Mouse (Mus musculus) CH12.LX (cell line): ENCODE measurements at regions not wholly inside any gene's neighbourhood (a gene's known extent, or its start where the extent isn't known, plus 50 kb on each side); places are given as distances from the start of the nearest gene placed in this dataset.

ENCODE experiments used
- DNase-seq: peaks from one replicate; pipeline ENCODE4 v3.0.0-alpha.2; 2013; ENCODE audit errors: extremely low read depth
- H3K27ac ChIP-seq: 2 replicates; pipeline ENCODE4 v1.5.1; 2012; ENCODE audit warnings: low read depth, mild to moderate bottlenecking, control low read depth, moderate library complexity; ENCODE audit not compliant: insufficient read depth
- H3K27me3 ChIP-seq: replicated peaks from 2 replicates; pipeline ENCODE3; 2012; ENCODE audit warnings: inconsistent platforms
- H3K36me3 ChIP-seq, 2 experiments: replicated peaks in 1 of 2; 2 replicates each; pipeline versions ENCODE3 to v1.6.1; 2012; ENCODE audit warnings: inconsistent platforms in 1 of 2, low read length in 1 of 2, mild to moderate bottlenecking in 1 of 2, mixed read lengths in 1 of 2, moderate library complexity in 1 of 2; ENCODE audit not compliant: control insufficient read depth in 1 of 2, insufficient read depth in 1 of 2
- H3K4me1 ChIP-seq, 2 experiments: 2 replicates each; pipeline ENCODE4 v1.6.1; 2012; ENCODE audit warnings: inconsistent platforms in 1 of 2, moderate library complexity in 1 of 2; ENCODE audit not compliant: insufficient read depth in 2 of 2, control insufficient read depth in 1 of 2
- H3K4me2 ChIP-seq: 2 replicates; pipeline ENCODE4 v1.6.1; 2012; ENCODE audit warnings: low read depth, mild to moderate bottlenecking, control low read depth; ENCODE audit not compliant: poor library complexity, insufficient read depth, severe bottlenecking
- H3K4me3 ChIP-seq, 3 experiments: fragments of 150-350 bp in 1 of 3; sonication (generic) in 1 of 3; replicated peaks in 1 of 3; 2 replicates each; pipeline versions ENCODE3 to v1.5.1; 2011 to 2012; ENCODE audit warnings: low read depth in 2 of 3, low read length in 2 of 3, mild to moderate bottlenecking in 2 of 3, moderate library complexity in 2 of 3, control low read depth in 1 of 3, improper control_type of control experiment in 1 of 3, inconsistent platforms in 1 of 3, mixed read lengths in 1 of 3; ENCODE audit not compliant: poor library complexity in 1 of 3
- H3K79me2 ChIP-seq: replicated peaks from 2 replicates; pipeline ENCODE4 v1.6.1; 2012; ENCODE audit warnings: mild to moderate bottlenecking, moderate library complexity; ENCODE audit not compliant: control insufficient read depth, poor library complexity, insufficient read depth, severe bottlenecking; ENCODE audit errors: extremely low read depth
- H3K9ac ChIP-seq: 2 replicates; pipeline ENCODE4 v1.6.1; 2012; ENCODE audit warnings: low read depth, mild to moderate bottlenecking, control low read depth, moderate library complexity; ENCODE audit not compliant: insufficient read depth
- H3K9me3 ChIP-seq: replicated peaks from 2 replicates; pipeline ENCODE3; 2012; ENCODE audit warnings: low read length, inconsistent platforms, mixed read lengths
- BHLHE40 ChIP-seq: IDR thresholded peaks from 2 replicates; pipeline ENCODE4 v1.6.1; 2011; ENCODE audit warnings: mild to moderate bottlenecking, low read depth, low read length, improper control_type of control experiment
- CHD1 ChIP-seq: IDR thresholded peaks from 2 replicates; pipeline ENCODE4 v1.6.1; 2012; ENCODE audit warnings: low read depth, low read length, improper control_type of control experiment, inconsistent platforms
- CTCF ChIP-seq, 2 experiments: IDR thresholded peaks in 1 of 2; conservative IDR thresholded peaks in 1 of 2; 2 replicates each; pipeline ENCODE4 v1.5.1; 2011 to 2012; ENCODE audit warnings: low read depth in 2 of 2, low read length in 2 of 2, improper control_type of control experiment in 1 of 2, inconsistent platforms in 1 of 2, mild to moderate bottlenecking in 1 of 2, moderate library complexity in 1 of 2
- ETS1 ChIP-seq: conservative IDR thresholded peaks from 2 replicates; pipeline ENCODE4 v1.6.1; 2012; ENCODE audit warnings: low read depth, mild to moderate bottlenecking, inconsistent platforms, low read length, improper control_type of control experiment, moderate library complexity
- GABPA ChIP-seq: IDR thresholded peaks from 2 replicates; pipeline ENCODE4 v1.6.1; 2012; ENCODE audit warnings: low read depth, low read length, improper control_type of control experiment, inconsistent platforms; ENCODE audit not compliant: insufficient replicate concordance
- KAT2A ChIP-seq: IDR thresholded peaks from 2 replicates; pipeline ENCODE4 v1.6.1; 2012; ENCODE audit warnings: low read length, improper control_type of control experiment, inconsistent platforms; ENCODE audit not compliant: insufficient replicate concordance
- NELFE ChIP-seq: IDR thresholded peaks from 2 replicates; pipeline ENCODE4 v1.6.1; 2011; ENCODE audit warnings: low read depth, low read length, improper control_type of control experiment
- NRF1 ChIP-seq: IDR thresholded peaks from 2 replicates; pipeline ENCODE4 v1.6.1; 2014; ENCODE audit warnings: low read depth, mild to moderate bottlenecking, inconsistent platforms, low read length, improper control_type of control experiment, moderate library complexity
- PAX5 ChIP-seq: IDR thresholded peaks from 2 replicates; pipeline ENCODE4 v1.6.1; 2012; ENCODE audit warnings: low read length, inconsistent platforms, mixed read lengths
- POLR2A ChIP-seq: IDR thresholded peaks from 2 replicates; pipeline ENCODE4 v1.6.1; 2011; ENCODE audit warnings: low read depth, mild to moderate bottlenecking, improper control_type of control experiment, low read length
- POLR2AphosphoS2 ChIP-seq: IDR thresholded peaks from 2 replicates; pipeline ENCODE4 v1.6.1; 2011; ENCODE audit warnings: low read depth, low read length, improper control_type of control experiment
- SIN3A ChIP-seq: IDR thresholded peaks from 2 replicates; pipeline ENCODE4 v1.6.1; 2012; ENCODE audit warnings: low read length, improper control_type of control experiment, inconsistent platforms
- UBTF ChIP-seq: IDR thresholded peaks from 2 replicates; pipeline ENCODE4 v1.6.1; 2012; ENCODE audit warnings: low read depth, mild to moderate bottlenecking, inconsistent platforms, low read length, improper control_type of control experiment, moderate library complexity
- USF1 ChIP-seq: IDR thresholded peaks from 2 replicates; pipeline ENCODE4 v1.6.1; 2014; ENCODE audit warnings: low read depth, mild to moderate bottlenecking, inconsistent platforms, low read length, improper control_type of control experiment
- USF2 ChIP-seq: conservative IDR thresholded peaks from 2 replicates; pipeline ENCODE4 v1.6.1; 2011; ENCODE audit warnings: low read depth, low read length, improper control_type of control experiment
- ZC3H11A ChIP-seq: IDR thresholded peaks from 2 replicates; pipeline ENCODE4 v1.6.1; 2012; ENCODE audit warnings: low read depth, mild to moderate bottlenecking, inconsistent platforms, low read length, improper control_type of control experiment
- dilution Hi-C: fragments of 300-500 bp; cut with MboI; formaldehyde crosslinking; loops from 2 replicates; pipeline ENCODE4 v1.14.3; 2020; ENCODE audit warnings: low sequenced_read_pairs; ENCODE audit not compliant: extremely low pct_unique_long_range_greater_than_20kb, extremely low pct_ligation_motif_present
- in situ Hi-C: fragments of 300-500 bp; cut with MboI; formaldehyde crosslinking; loops from 3 replicates; pipeline ENCODE4 v1.14.3; 2019; ENCODE audit warnings: low sequenced_read_pairs, low pct_ligation_motif_present, low pct_unique_long_range_greater_than_20kb, mixed read lengths

- H3K27ac ChIP-seq = no peak overlapping the region
- H3K79me2 ChIP-seq = no peaks in the 10 kb centered on the region
- no peak for DNase-seq
- TF ChIP-seq CTCF (conservative IDR thresholded peaks at IDR 0.05 in 1 of 2, IDR thresholded peaks at IDR 0.05 in 1 of 2; ENCODE audit: low read depth in 2 of 2, low read length in 2 of 2) = peak; percentile 39 to 56; a peak in 3 of 4 replicates
- no peak for TF ChIP-seq USF2
- in situ Hi-C loops (no loop called here), dilution Hi-C loops (no loop called here)
- no peak overlapping the region for H3K9ac ChIP-seq
- no peak overlapping the region for H3K4me3 ChIP-seq
- no peaks in the 10 kb centered on the region for H3K27me3 ChIP-seq
- H3K36me3 ChIP-seq = no peaks in the 10 kb centered on the region
- H3K4me1 ChIP-seq = no peaks in the 10 kb centered on the region
- no peak overlapping the region for H3K4me2 ChIP-seq
- H3K9me3 ChIP-seq = peaks cover 71% of the 10 kb centered on the region
Measured at GRCm38 (mm10) chr17:49282498-49282897, 145.7 kb upstream of the Mocs1 start.

- Histone ChIP-seq H3K4me2 (no peak overlapping the region), H3K4me3 (no peak overlapping the region), H3K79me2 (no peaks in the 10 kb centered on the region), H3K4me1 (no peaks in the 10 kb centered on the region), H3K36me3 (no peaks in the 10 kb centered on the region)
- DNase-seq = no peak
- in situ Hi-C loops = no loop called here
- no peak for TF ChIP-seq ETS1
- no peak for TF ChIP-seq UBTF
- TF ChIP-seq SIN3A = no peak
- TF ChIP-seq PAX5 = no peak
- TF ChIP-seq BHLHE40 = no peak
- no peak for TF ChIP-seq POLR2AphosphoS2
- TF ChIP-seq KAT2A = no peak
- no peak for TF ChIP-seq POLR2A
- TF ChIP-seq USF2 = no peak
- no peak for TF ChIP-seq ZC3H11A
- TF ChIP-seq GABPA = no peak
- no peak for TF ChIP-seq NRF1
- no peak for TF ChIP-seq USF1
- TF ChIP-seq NELFE = no peak
- TF ChIP-seq, all 38 proteins: peak for 0
- Histone ChIP-seq H3K9ac (no peak overlapping the region), H3K9me3 (peaks cover 73% of the 10 kb centered on the region), H3K27me3 (no peaks in the 10 kb centered on the region), H3K27ac (no peak overlapping the region)
- dilution Hi-C loops = no loop called here
Measured at GRCm38 (mm10) chr17:49283491-49283890, 144.7 kb upstream of the Mocs1 start.

GRCm38 (mm10) chr17:49291636-49292035 lies 136.5 kb upstream of the Mocs1 start:
- no peak for DNase-seq
- no peak overlapping the region for H3K4me3 ChIP-seq
- TF ChIP-seq CHD1 = no peak
- in situ Hi-C loops = no loop called here
- dilution Hi-C loops = no loop called here
- no peak overlapping the region for H3K4me2 ChIP-seq
- H3K79me2 ChIP-seq = no peaks in the 10 kb centered on the region
- H3K36me3 ChIP-seq = no peaks in the 10 kb centered on the region
- no peaks in the 10 kb centered on the region for H3K27me3 ChIP-seq
- no peak overlapping the region for H3K27ac ChIP-seq
- H3K9me3 ChIP-seq = peaks cover 54% of the 10 kb centered on the region
- no peak overlapping the region for H3K9ac ChIP-seq
- H3K4me1 ChIP-seq = no peaks in the 10 kb centered on the region
